Mouse (Mus musculus): ENCODE data around the gene Ier5. TPM values are rescaled to one million over a fixed set of nuclear protein-coding genes. Genes with fewer than 3 reads are reported as not detected.

Ier5 gene
- polyA plus RNA-seq, 1 experiment from 2014 or later: 12.2 TPM

DNA sequence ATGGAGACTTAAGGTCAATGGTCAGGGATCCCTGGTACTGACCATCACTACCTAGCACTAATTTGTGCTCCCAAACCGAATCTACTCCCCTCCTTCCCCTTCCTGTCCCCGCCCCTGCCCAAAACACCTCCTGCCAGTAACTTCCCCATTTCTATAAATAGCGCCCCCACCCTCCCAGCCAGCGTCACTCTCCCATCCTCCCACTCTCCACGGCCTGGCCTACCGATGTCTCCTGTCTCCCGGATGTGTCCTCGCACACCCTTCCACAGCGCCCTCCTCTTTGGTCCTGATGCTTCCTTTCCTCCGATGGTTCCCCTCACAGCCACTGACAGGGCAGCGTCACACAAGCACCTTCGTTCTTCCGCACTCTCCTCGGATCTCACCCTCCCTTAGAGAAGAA lies 39.9 kb downstream of the Ier5 start:
- H3K4me3 ChIP-seq: no peak overlapping the region
- H3K27me3 ChIP-seq: no peaks in the 10 kb centered on the region
- H3K9me3 ChIP-seq (replicated peaks): no peaks in the 10 kb centered on the region
- H3K9ac ChIP-seq: no peak overlapping the region
- WGBS: 38% methylated on average over 14 of the region's 14 CpGs
- H3K4me1 ChIP-seq: peaks cover 46% of the 10 kb centered on the region
- ATAC-seq: no peak
- H3K36me3 ChIP-seq (ENCODE audit: poor library complexity, severe bottlenecking): no peaks in the 10 kb centered on the region
- no peak overlapping the region for H3K4me2 ChIP-seq
- H3K27ac ChIP-seq: 0 out of 2 replicates have a peak overlapping the region, but pooled peaks have one; percentile 25

GRCm38 (mm10) chr1:155058099-155059012 lies 41.1 kb downstream of the Ier5 start:
- 66% methylated on average over 6 of the region's 6 CpGs for WGBS
- ATAC-seq: no peak
- peaks cover 50% of the 10 kb centered on the region for H3K4me1 ChIP-seq

DNA sequence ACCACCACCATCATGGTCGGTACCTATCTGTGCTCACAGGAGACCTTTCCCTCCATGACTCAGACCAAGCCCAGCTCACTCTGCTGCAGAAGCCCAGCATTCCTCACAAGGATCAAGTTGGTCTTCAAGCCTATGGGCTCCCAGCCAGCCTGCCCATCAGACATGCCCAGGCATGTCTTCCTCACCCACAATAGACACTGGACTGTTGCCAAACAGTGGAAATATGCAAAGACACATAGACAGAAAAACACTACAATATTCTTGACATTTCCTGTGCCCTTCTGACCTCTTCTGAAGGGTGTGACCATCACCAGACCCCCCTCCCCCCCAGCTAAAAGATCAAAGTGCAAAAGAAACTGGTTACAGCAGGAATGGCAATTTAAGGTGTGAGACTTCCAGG lies 43.3 kb downstream of the Ier5 start:
- no peaks in the 10 kb centered on the region for H3K27me3 ChIP-seq
- no peak overlapping the region for H3K4me3 ChIP-seq
- no peak overlapping the region for H3K4me2 ChIP-seq
- no peak for ATAC-seq
- H3K36me3 ChIP-seq (ENCODE audit: poor library complexity, severe bottlenecking): no peaks in the 10 kb centered on the region
- 100% methylated on average over 1 of the region's 1 CpGs for WGBS
- no peaks in the 10 kb centered on the region for H3K9me3 ChIP-seq (replicated peaks)
- H3K4me1 ChIP-seq: peaks cover 62% of the 10 kb centered on the region
- H3K27ac ChIP-seq: no peak overlapping the region
- no peak overlapping the region for H3K9ac ChIP-seq

More at GRCm38 (mm10) chr1:155058099-155059012, 41.1 kb downstream of the Ier5 start:
- Histone ChIP-seq H3K4me3 (no peak overlapping the region), H3K27ac (no peak overlapping the region), H3K9me3 (replicated peaks) (no peaks in the 10 kb centered on the region), H3K27me3 (no peaks in the 10 kb centered on the region), H3K36me3 (ENCODE audit: poor library complexity, severe bottlenecking) (no peaks in the 10 kb centered on the region), H3K9ac (no peak overlapping the region), H3K4me2 (no peak overlapping the region)

DNA sequence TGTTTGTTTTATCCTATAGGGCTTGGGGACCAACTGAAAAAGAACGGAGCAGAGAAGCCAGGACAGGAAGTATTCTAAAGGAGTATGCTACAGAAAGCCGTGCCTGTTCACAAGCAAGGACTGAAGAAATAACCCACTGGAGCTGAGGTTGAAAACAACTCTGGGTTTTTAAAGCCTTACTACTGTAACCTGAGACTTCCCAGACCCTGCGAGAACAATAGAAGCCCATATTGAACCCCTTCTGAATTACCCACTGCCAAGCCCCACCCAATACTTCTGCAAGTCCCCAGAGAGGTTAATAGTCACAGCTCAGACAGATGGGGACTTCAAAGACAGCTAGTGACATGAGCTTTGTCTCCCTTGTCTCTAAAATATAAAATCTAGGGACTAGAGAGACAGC lies 44.4 kb downstream of the Ier5 start:
- Histone ChIP-seq H3K27ac (peak overlapping the region; percentile 35; the same call in 1 of the 2 replicates), H3K4me2 (no peak overlapping the region), H3K9me3 (replicated peaks) (no peaks in the 10 kb centered on the region), H3K36me3 (ENCODE audit: poor library complexity, severe bottlenecking) (no peaks in the 10 kb centered on the region), H3K4me3 (no peak overlapping the region), H3K9ac (no peak overlapping the region), H3K4me1 (peaks cover 57% of the 10 kb centered on the region), H3K27me3 (no peaks in the 10 kb centered on the region)
- no peak for ATAC-seq
- 25% methylated on average over 3 of the region's 3 CpGs for WGBS

DNA sequence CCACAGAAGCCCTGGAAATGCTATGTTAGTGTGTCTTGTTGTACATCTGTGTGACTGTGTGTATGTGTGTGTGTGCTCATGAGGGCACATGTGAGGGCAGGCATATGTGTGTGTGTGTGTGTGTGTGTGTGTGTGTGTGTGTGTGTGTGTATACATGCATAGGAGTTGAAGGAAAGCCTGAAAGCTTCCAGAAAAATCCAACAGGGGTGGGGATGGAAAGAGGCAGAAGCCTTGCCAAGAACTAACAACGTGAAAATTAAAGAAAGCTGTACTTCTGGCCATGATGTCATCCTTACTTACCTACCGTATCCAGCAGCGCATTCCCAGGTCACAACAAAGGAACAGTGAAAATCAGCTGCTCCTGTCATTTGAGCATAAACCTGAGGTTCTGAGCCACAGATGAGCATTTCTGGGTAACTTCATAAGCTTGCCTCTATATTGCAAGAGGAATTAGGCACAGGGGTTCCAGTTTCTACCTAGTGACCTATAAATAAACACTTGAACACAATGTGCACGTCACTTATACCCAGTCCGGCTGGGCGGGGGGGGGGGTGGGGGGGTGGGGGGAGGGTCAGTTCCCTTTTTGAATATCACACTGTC lies 45.0 kb downstream of the Ier5 start:
- WGBS: 45% methylated on average over 6 of the region's 6 CpGs
- H3K27me3 ChIP-seq: no peaks in the 10 kb centered on the region

GRCm38 (mm10) chr1:155053296-155053695 lies 46.1 kb downstream of the Ier5 start:
- H3K4me2 ChIP-seq: no peak overlapping the region
- WGBS: 78% methylated on average over 1 of the region's 1 CpGs
- no peaks in the 10 kb centered on the region for H3K9me3 ChIP-seq (replicated peaks)
- no peak overlapping the region for H3K4me3 ChIP-seq
- no peak for ATAC-seq
- no peak overlapping the region for H3K9ac ChIP-seq
- peaks cover 54% of the 10 kb centered on the region for H3K4me1 ChIP-seq
- H3K27me3 ChIP-seq: no peaks in the 10 kb centered on the region
- no peaks in the 10 kb centered on the region for H3K36me3 ChIP-seq (ENCODE audit: poor library complexity, severe bottlenecking)
- peak overlapping the region; percentile 66 for H3K27ac ChIP-seq

More for the DNA sequence above, 45.0 kb downstream of the Ier5 start:
- H3K4me3 ChIP-seq: no peak overlapping the region
- no peak for ATAC-seq
- no peak overlapping the region for H3K9ac ChIP-seq
- no peak overlapping the region for H3K27ac ChIP-seq
- H3K4me1 ChIP-seq: peaks cover 54% of the 10 kb centered on the region
- H3K4me2 ChIP-seq: no peak overlapping the region
- H3K9me3 ChIP-seq (replicated peaks): no peaks in the 10 kb centered on the region
- H3K36me3 ChIP-seq (ENCODE audit: poor library complexity, severe bottlenecking): no peaks in the 10 kb centered on the region

- no peaks in the 10 kb centered on the region for H3K27me3 ChIP-seq
- H3K9me3 ChIP-seq (replicated peaks): no peaks in the 10 kb centered on the region
- H3K9ac ChIP-seq: peak overlapping the region; percentile 30
- no peak overlapping the region for H3K4me3 ChIP-seq
- no peaks in the 10 kb centered on the region for H3K36me3 ChIP-seq (ENCODE audit: poor library complexity, severe bottlenecking)
- H3K27ac ChIP-seq: peak overlapping the region; percentile 66
- ATAC-seq: peak; percentile 41; the same call in 1 of the 2 replicates
- 12% methylated on average over 9 of the region's 9 CpGs for WGBS
- H3K4me1 ChIP-seq: peaks cover 54% of the 10 kb centered on the region
- H3K4me2 ChIP-seq: no peak overlapping the region
Measured at GRCm38 (mm10) chr1:155052761-155053166, 46.7 kb downstream of the Ier5 start.

DNA sequence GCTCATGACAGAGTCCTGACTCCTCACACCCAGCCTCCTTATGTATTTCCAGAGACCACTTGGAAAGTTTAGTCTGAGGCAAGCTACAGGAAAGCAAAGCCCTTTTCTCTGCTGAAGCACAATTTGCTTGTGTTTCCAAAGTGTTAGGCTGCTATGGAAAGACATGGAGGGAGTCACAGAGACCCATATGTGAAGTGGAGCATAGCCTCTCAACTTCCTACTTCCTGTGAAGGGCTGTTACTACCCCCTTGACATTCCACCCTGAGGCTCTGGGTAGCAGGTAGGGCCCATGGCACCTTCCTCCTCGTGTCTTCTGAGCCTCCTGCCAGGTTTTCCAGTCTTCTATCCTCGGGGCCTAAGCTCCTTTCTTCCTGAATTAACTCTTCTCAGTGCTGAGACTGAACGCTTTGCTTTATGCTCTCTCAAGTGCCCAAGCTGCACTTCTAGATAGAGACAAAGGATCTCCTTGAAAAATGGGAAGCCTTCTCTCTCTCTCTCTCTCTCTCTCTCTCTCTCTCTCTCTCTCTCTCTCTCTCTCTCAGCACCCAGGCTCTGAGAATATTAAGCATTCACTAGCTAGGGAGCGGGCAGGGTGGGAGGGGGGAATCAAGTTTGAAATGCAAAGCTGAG lies 47.2 kb downstream of the Ier5 start:
- ATAC-seq: no peak
- Histone ChIP-seq H3K4me3 (no peak overlapping the region), H3K4me2 (no peak overlapping the region), H3K36me3 (ENCODE audit: poor library complexity, severe bottlenecking) (no peaks in the 10 kb centered on the region), H3K27ac (peak overlapping the region; percentile 66), H3K4me1 (peaks cover 54% of the 10 kb centered on the region), H3K9me3 (replicated peaks) (no peaks in the 10 kb centered on the region), H3K9ac (peak overlapping the region; percentile 30), H3K27me3 (no peaks in the 10 kb centered on the region)
- WGBS: 6% methylated on average over 4 of the region's 4 CpGs

GRCm38 (mm10) chr1:155051701-155052127 lies 47.7 kb downstream of the Ier5 start:
- Histone ChIP-seq H3K4me2 (no peak overlapping the region), H3K36me3 (ENCODE audit: poor library complexity, severe bottlenecking) (no peaks in the 10 kb centered on the region), H3K27me3 (no peaks in the 10 kb centered on the region), H3K4me1 (peaks cover 54% of the 10 kb centered on the region), H3K27ac (peak overlapping the region; percentile 66), H3K9ac (no peak overlapping the region), H3K9me3 (replicated peaks) (no peaks in the 10 kb centered on the region), H3K4me3 (no peak overlapping the region)
- no peak for ATAC-seq
- WGBS: 41% methylated on average over 10 of the region's 10 CpGs

DNA sequence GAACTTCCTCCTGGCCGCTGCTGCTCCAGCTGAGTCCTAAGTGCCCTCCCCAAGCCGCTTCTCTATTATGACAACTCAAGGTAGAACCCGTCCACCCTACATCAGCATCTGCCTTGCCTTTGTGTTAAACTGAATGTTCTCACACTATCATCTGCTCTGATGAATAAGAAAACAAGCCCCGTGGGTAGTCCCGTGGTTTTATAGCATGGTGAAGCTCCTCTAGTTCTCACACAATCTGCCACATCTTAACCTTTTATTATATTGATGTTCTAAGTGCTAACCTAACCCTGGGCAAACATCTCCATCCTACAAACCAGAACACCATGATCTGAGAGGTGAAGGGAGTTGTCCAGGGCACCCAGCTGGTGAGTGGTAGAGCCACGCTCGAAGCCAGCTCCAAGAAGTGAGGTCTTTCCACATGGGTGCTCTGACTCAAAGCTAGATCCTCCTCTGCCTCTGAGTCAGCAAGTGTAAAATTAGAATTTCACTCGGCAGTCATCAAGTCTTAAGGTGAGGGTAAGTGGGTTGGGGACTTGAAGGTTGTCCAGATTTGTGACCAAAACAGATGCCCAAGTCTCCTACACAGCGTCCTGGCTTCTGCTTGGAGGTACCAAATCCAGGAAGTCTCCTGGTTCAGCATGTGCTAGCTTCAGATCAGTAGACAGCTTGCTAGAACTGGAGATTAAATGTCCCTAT lies 48.4 kb downstream of the Ier5 start:
- Histone ChIP-seq H3K4me3 (no peak overlapping the region), H3K9ac (no peak overlapping the region), H3K27ac (no peak overlapping the region), H3K4me2 (no peak overlapping the region), H3K36me3 (ENCODE audit: poor library complexity, severe bottlenecking) (no peaks in the 10 kb centered on the region), H3K9me3 (replicated peaks) (no peaks in the 10 kb centered on the region), H3K4me1 (peaks cover 51% of the 10 kb centered on the region), H3K27me3 (no peaks in the 10 kb centered on the region)
- WGBS: 88% methylated on average over 9 of the region's 9 CpGs
- no peak for ATAC-seq

DNA sequence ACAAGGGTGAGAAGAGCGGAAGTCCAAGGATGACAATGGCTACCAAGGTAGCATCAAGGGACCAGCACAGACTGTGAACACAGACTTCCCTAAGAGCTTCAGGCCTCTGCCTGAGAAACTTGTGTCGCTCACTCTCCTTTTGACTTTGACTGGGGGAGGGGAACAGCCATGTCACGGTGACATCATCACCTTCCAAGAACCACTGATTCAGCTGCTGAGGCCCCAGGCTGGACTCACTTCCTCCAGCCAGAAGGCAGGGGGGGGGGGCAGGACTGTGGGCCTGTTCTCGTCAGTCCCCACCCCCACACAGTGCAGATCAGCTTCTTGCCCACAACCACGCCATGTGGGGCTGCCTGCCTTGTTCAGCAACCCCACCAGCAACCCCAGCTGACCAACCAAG lies 49.3 kb downstream of the Ier5 start:
- no peaks in the 10 kb centered on the region for H3K36me3 ChIP-seq (ENCODE audit: poor library complexity, severe bottlenecking)
- 45% methylated on average over 5 of the region's 5 CpGs for WGBS
- peaks cover 44% of the 10 kb centered on the region for H3K4me1 ChIP-seq
- H3K4me2 ChIP-seq: no peak overlapping the region
- no peaks in the 10 kb centered on the region for H3K27me3 ChIP-seq
- H3K9ac ChIP-seq: no peak overlapping the region
- no peak; the same call in 1 of the 2 replicates for ATAC-seq
- no peak overlapping the region for H3K4me3 ChIP-seq
- H3K9me3 ChIP-seq (replicated peaks): no peaks in the 10 kb centered on the region
- no peak overlapping the region for H3K27ac ChIP-seq
